Mouse (Mus musculus): ENCODE data around the gene Socs1.

DNA sequence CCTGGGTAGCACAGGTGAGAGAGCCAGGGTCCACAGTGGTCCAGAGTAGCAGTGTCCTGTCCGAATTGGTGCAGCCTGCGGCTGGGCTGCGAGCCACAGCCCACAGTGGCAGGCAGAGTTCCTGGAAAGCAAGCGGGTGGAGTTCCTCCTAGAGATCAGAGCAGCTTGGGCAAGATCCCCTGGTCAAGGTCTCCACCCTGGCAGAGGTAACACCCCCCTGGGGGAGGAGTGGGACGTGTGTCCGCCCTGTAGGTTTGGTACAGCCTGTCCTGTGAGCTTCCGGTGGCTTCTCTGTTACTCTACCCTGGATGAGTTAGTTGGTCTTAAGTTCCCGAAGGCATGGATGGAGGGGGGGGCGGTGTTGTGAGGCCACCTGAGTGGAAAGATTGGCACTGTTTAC, 16.5 kb downstream of the Socs1 start:
- TF ChIP-seq CTCF (conservative IDR thresholded peaks at IDR 0.05; ENCODE audit: low read length) (no peak), POU5F1 (IDR thresholded peaks at IDR 0.05; ENCODE audit: borderline replicate concordance, low read length) (no peak)

All from E14TG2a.4 (cell line).